Mouse (Mus musculus) stomach, postnatal 0 days (tissue): ENCODE measurements around the gene Dnase2a. TPM values are rescaled to one million over a fixed set of nuclear protein-coding genes. Genes with fewer than 3 reads are reported as not detected.

Experiments
- ATAC-seq: fragments of 200-750 bp; cut with Nextera tagmentation; 2 replicates; pipeline ENCODE4 v1.8.0; 2017; ENCODE audit not compliant: low FRiP score, low TSS enrichment
- DNase-seq: peaks from one replicate; pipeline ENCODE4 v3.0.0-alpha.2; 2016; ENCODE audit warnings: low spot score
- H3K27ac ChIP-seq: fragments of 300-500 bp; sonication (generic); replicated peaks from 2 replicates; pipeline ENCODE4 v1.5.1; 2014; ENCODE audit warnings: mild to moderate bottlenecking, control low read depth
- H3K27me3 ChIP-seq: fragments of 300-500 bp; sonication (generic); 2 replicates; pipeline ENCODE4 v1.6.1; 2014; ENCODE audit warnings: low read length; ENCODE audit not compliant: control insufficient read depth, insufficient read depth
- H3K36me3 ChIP-seq: fragments of 300-500 bp; sonication (generic); 2 replicates; pipeline ENCODE4 v1.6.1; 2014; ENCODE audit warnings: low read length, mixed read lengths; ENCODE audit not compliant: control insufficient read depth, insufficient read depth
- H3K4me1 ChIP-seq: fragments of 300-500 bp; sonication (generic); replicated peaks from 2 replicates; pipeline ENCODE4 v1.6.1; 2014; ENCODE audit warnings: antibody characterized with exemption; ENCODE audit not compliant: control insufficient read depth, insufficient read depth
- H3K4me2 ChIP-seq: fragments of 300-500 bp; sonication (generic); replicated peaks from 2 replicates; pipeline ENCODE4 v1.6.1; 2014; ENCODE audit warnings: low read depth, mild to moderate bottlenecking, control low read depth, moderate library complexity
- H3K4me3 ChIP-seq: fragments of 300-500 bp; sonication (generic); 2 replicates; pipeline ENCODE4 v1.5.1; 2014; ENCODE audit warnings: low read depth, low read length, control low read depth
- H3K9ac ChIP-seq: fragments of 300-500 bp; sonication (generic); 2 replicates; pipeline ENCODE4 v1.6.1; 2014; ENCODE audit warnings: mild to moderate bottlenecking, low read length, control low read depth, mixed read lengths
- H3K9me3 ChIP-seq: fragments of 300-500 bp; sonication (generic); 2 replicates; pipeline ENCODE4 v1.6.1; 2016; ENCODE audit warnings: low read length; ENCODE audit not compliant: control insufficient read depth
- CTCF ChIP-seq: IDR thresholded peaks from 2 replicates; pipeline ENCODE4 v1.5.1; 2016; ENCODE audit warnings: antibody characterized with exemption, low read depth, mild to moderate bottlenecking, moderate library complexity
- EP300 ChIP-seq: optimal IDR thresholded peaks from 2 replicates; pipeline ENCODE3; 2016; ENCODE audit warnings: antibody characterized with exemption
- WGBS: fragments of 180-500 bp; shearing (Covaris S2); extraction: QIAGEN DNeasy Blood & Tissue Kit; methylation state at CpG from one replicate; pipeline ENCODE4 v1.1.7; 2014; 5-methylcytosine and 5-hydroxymethylcytosine counted together
- polyA plus RNA-seq: library from polyadenylated mRNA; unstranded; fragments of >200 nt; fragmentation: Nextera tagmentation; extraction: Ambion mirVana; gene quantifications from 2 replicates; pipeline ENCODE4 v1.2.1, GENCODE M21; 2015

Gene Dnase2a
- polyA plus RNA-seq, 1 experiment from 2014 or later: 17.4 TPM

GRCm38 (mm10) chr8:84952612-84953255 is 44.4 kb downstream of the Dnase2a start:
- Histone ChIP-seq H3K27ac (no peak overlapping the region), H3K4me1 (peaks cover 3% of the 10 kb centered on the region; the same call in 1 of the 2 replicates), H3K4me3 (no peak overlapping the region), H3K36me3 (peaks cover under 1% of the 10 kb centered on the region; the same call in 1 of the 2 replicates), H3K27me3 (no peaks in the 10 kb centered on the region), H3K9me3 (no peaks in the 10 kb centered on the region), H3K4me2 (peak overlapping the region; percentile 34), H3K9ac (0 out of 2 replicates have a peak overlapping the region, but pooled peaks have one; percentile 13)
- WGBS: 6% methylated on average over 18 of the region's 18 CpGs
- no peak for TF ChIP-seq CTCF
- DNase-seq: peak; percentile 74
- ATAC-seq: peak; percentile 62

- peak; percentile 83 for DNase-seq
These were observed 48.4 kb downstream of the Dnase2a start for GRCm38 (mm10) chr8:84956768-84957167.

DNA sequence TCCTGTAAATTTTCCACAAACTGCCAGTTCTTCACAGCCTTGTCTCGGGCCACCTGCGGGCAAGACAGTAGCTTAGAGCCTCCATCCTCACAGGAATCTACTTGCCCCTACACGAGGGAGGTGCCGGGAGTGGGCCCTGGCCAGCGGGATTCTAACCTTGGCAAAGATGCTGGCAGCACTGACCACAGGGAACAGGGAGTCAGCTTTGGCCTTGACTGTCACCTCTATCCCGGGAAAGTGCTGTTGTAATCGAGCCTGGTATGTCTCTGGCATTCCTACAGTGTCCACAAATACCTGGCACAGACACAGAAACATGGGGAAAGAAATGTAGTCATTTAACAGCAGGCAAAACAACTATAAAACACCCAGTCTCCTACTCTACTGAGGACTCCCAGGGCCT is 51.5 kb downstream of the Dnase2a start:
- Histone ChIP-seq H3K9ac (no peak overlapping the region), H3K27me3 (no peaks in the 10 kb centered on the region), H3K4me1 (no peaks in the 10 kb centered on the region), H3K4me3 (no peak overlapping the region), H3K4me2 (no peak overlapping the region), H3K9me3 (no peaks in the 10 kb centered on the region), H3K36me3 (peaks cover 5% of the 10 kb centered on the region), H3K27ac (no peak overlapping the region)
- DNase-seq (no peak), ATAC-seq (no peak)
- TF ChIP-seq CTCF (no peak), EP300 (no peak)
- 92% methylated on average over 7 of the region's 7 CpGs for WGBS

More at GRCm38 (mm10) chr8:84956768-84957167, 48.4 kb downstream of the Dnase2a start:
- Histone ChIP-seq H3K9ac (no peak overlapping the region), H3K27me3 (no peaks in the 10 kb centered on the region), H3K4me3 (no peak overlapping the region), H3K4me1 (peaks cover 3% of the 10 kb centered on the region; the same call in 1 of the 2 replicates), H3K9me3 (no peaks in the 10 kb centered on the region), H3K27ac (no peak overlapping the region), H3K4me2 (no peak overlapping the region), H3K36me3 (peaks cover 3% of the 10 kb centered on the region)
- 51% methylated on average over 2 of the region's 2 CpGs for WGBS
- TF ChIP-seq EP300 (no peak), CTCF (peak; percentile 91)
- no peak for ATAC-seq

DNA sequence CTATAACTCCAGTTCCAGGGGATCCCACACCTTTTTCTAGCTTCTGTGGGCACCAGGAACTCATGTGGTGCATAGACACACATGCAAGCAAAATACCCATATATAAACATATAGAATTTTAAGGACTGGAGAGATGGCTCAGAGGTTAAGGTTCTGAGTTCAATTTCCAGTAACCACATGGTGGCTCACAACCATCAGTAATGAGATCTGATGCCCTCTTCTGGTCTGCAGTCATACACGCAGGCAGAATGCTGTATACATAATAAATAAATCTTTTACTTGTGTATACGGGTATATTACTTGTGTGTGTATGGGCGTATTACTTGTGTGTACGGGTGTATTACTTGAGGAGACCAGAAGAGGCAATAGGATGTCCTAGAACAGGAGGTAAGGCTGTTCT is 55.6 kb downstream of the Dnase2a start:
- DNase-seq (no peak), ATAC-seq (no peak)
- Histone ChIP-seq H3K9ac (no peak overlapping the region), H3K27me3 (no peaks in the 10 kb centered on the region), H3K36me3 (peaks cover 2% of the 10 kb centered on the region; the same call in 1 of the 2 replicates), H3K4me3 (no peak overlapping the region), H3K4me2 (no peak overlapping the region), H3K27ac (no peak overlapping the region), H3K9me3 (no peaks in the 10 kb centered on the region), H3K4me1 (peaks cover 5% of the 10 kb centered on the region; the same call in 1 of the 2 replicates)
- WGBS: 73% methylated on average over 4 of the region's 4 CpGs
- no peak for TF ChIP-seq EP300
- TF ChIP-seq CTCF: peak; percentile 50

DNA sequence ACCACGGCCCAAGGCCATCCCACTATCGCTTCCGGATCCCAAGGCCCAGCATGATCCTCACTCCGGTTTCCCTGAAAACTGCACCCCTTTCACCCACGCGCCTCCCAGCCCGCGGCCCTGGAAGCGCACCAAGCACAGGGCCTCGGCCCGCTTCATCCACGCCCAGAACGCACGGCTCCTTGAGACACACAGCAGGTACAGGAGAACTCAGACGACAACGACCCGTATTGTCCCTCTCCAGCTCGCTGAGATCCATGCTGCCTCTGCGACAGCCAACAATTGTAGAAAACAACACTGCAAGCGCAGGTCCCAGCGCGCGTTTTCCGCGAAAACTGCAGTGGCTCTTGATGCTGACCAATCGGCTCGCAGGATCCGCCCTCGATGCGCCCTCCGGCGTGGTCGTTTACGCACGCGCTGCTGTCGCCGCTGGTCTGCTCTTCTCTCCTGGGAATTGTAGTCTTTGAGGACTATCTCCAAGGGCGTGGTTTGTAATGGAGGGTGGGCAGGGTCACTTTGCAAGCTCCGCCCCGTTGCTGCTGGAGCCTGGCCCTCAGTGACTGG is 57.5 kb downstream of the Dnase2a start:
- ATAC-seq: peak; percentile 92
- WGBS: under 1% methylated on average over 41 of the region's 41 CpGs

GRCm38 (mm10) chr8:84966603-84967002 is 58.2 kb downstream of the Dnase2a start:
- Histone ChIP-seq H3K4me2 (peak overlapping the region; percentile 91; the same call in 1 of the 2 replicates), H3K4me3 (no peak overlapping the region)

More for the DNA sequence above, 57.5 kb downstream of the Dnase2a start:
- H3K36me3 ChIP-seq: peaks cover 2% of the 10 kb centered on the region
- peak; percentile 96 for DNase-seq
- H3K27ac ChIP-seq: peak overlapping the region; percentile 76
- peak overlapping the region; percentile 65 for H3K9ac ChIP-seq
- H3K27me3 ChIP-seq: no peaks in the 10 kb centered on the region
- H3K4me2 ChIP-seq: peak overlapping the region; percentile 91
- H3K4me1 ChIP-seq: peaks cover 10% of the 10 kb centered on the region
- TF ChIP-seq CTCF: no peak
- no peak for TF ChIP-seq EP300
- no peaks in the 10 kb centered on the region for H3K9me3 ChIP-seq
- H3K4me3 ChIP-seq: peak overlapping the region; percentile 58

More at GRCm38 (mm10) chr8:84966603-84967002, 58.2 kb downstream of the Dnase2a start:
- TF ChIP-seq EP300 (no peak), CTCF (no peak)
- no peak overlapping the region for H3K9ac ChIP-seq
- peak overlapping the region; percentile 76 for H3K27ac ChIP-seq
- H3K27me3 ChIP-seq: no peaks in the 10 kb centered on the region
- peaks cover 2% of the 10 kb centered on the region for H3K36me3 ChIP-seq
- WGBS: 29% methylated on average over 3 of the region's 3 CpGs
- ATAC-seq (peak; percentile 19; the same call in 1 of the 2 replicates), DNase-seq (no peak)
- no peaks in the 10 kb centered on the region for H3K9me3 ChIP-seq
- peaks cover 13% of the 10 kb centered on the region for H3K4me1 ChIP-seq
